16 mouse cellular contexts compared by ENCODE assay signal in the genomic region with DNA sequence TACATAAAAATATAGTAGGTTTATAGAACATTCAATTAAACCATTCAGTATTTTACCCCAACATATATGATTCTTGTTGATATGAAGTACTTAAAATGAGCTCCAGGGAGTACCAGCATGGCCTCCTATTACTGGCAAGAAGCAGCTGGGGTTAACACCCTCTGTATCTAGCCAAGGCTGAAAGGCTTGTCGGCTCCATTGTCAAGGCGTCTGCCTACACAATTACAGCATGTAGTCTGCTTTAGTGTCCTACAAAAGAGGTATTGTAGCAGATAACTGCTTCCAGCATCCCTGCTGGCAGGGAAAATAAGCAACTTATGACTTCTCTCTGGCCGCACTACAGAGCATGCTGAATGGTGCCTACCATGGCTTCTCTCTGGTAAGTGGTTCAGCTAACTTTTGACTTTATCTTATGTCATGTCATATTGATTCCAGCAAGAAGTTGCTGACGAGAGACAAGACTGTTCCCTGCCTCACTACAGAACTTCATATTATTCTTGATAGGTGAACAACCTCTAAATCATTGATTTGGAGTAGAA.
A peak's percentile ranks its signal among the peaks of the same experiment; 100 is the strongest.
DNase-seq lines count a peak whose midpoint lies in the region; ATAC-seq lines count a peak whose summit lies in the region.
"Had no signal": no experiment of that assay in that cellular context is flagged by ENCODE, and none has a peak within 500 bp of the region (broad histone marks: within the 10 kb centered on the region; RNA-seq: fewer than 3 reads in every experiment).

No protein-coding gene starts in this region.

- H3K9me3 ChIP-seq in forebrain, embryonic 15.5 days = no peaks in the 10 kb centered on the region
- H3K9me3 ChIP-seq in midbrain, embryonic 13.5 days = no peaks in the 10 kb centered on the region
- H3K9me3 ChIP-seq in heart, embryonic 11.5 days (replicated peaks; ENCODE audit: control insufficient read depth, low read length) = no peaks in the 10 kb centered on the region
- H3K9me3 ChIP-seq: G1E; heart, embryonic 10.5 days; liver, embryonic 13.5 days had no signal

- no peaks in the 10 kb centered on the region for H3K36me3 ChIP-seq in forebrain, embryonic 15.5 days
- no peaks in the 10 kb centered on the region for H3K36me3 ChIP-seq in midbrain, embryonic 13.5 days
- H3K36me3 ChIP-seq in heart, embryonic 11.5 days (ENCODE audit: control insufficient read depth, insufficient read depth, low read length) = no peaks in the 10 kb centered on the region
- H3K36me3 ChIP-seq: G1E; heart, embryonic 10.5 days; liver, embryonic 13.5 days had no signal

- no peak overlapping the region for H3K27ac ChIP-seq in forebrain, embryonic 15.5 days (replicated peaks)
- no peak overlapping the region for H3K27ac ChIP-seq in midbrain, embryonic 13.5 days
- no peak overlapping the region for H3K27ac ChIP-seq in heart, embryonic 11.5 days (ENCODE audit: low read depth, low read length)
- H3K27ac ChIP-seq: gastrocnemius, adult 2 months; heart, embryonic 10.5 days; liver, embryonic 13.5 days had no signal

- no peaks in the 10 kb centered on the region for H3K4me1 ChIP-seq in forebrain, embryonic 15.5 days
- peaks cover 3% of the 10 kb centered on the region; the same call in 1 of the 2 replicates for H3K4me1 ChIP-seq in midbrain, embryonic 13.5 days (replicated peaks)
- no peaks in the 10 kb centered on the region for H3K4me1 ChIP-seq in heart, embryonic 11.5 days (ENCODE audit: control insufficient read depth, insufficient read depth, low read length)
- H3K4me1 ChIP-seq: heart, embryonic 10.5 days; liver, embryonic 13.5 days had no signal

- no peaks in the 10 kb centered on the region for H3K27me3 ChIP-seq in forebrain, embryonic 15.5 days
- peaks cover 10% of the 10 kb centered on the region for H3K27me3 ChIP-seq in midbrain, embryonic 13.5 days
- no peaks in the 10 kb centered on the region for H3K27me3 ChIP-seq in heart, embryonic 11.5 days (ENCODE audit: control insufficient read depth, insufficient read depth, low read length)
- H3K27me3 ChIP-seq: liver, embryonic 13.5 days had no signal

- no peak overlapping the region for H3K4me3 ChIP-seq in forebrain, embryonic 15.5 days
- no peak overlapping the region for H3K4me3 ChIP-seq in midbrain, embryonic 13.5 days (replicated peaks)
- H3K4me3 ChIP-seq in heart, embryonic 11.5 days (ENCODE audit: low read depth, low read length) = no peak overlapping the region
- H3K4me3 ChIP-seq: gastrocnemius, adult 2 months; heart, embryonic 10.5 days; liver, embryonic 13.5 days had no signal

- ATAC-seq in forebrain, embryonic 15.5 days (replicated peaks) = 0 out of 2 replicates have a peak, but pooled peaks have one; percentile 23
- ATAC-seq in midbrain, embryonic 13.5 days = peak; percentile 63; the same call in 1 of the 2 replicates
- no peak for ATAC-seq in heart, embryonic 11.5 days (replicated peaks; ENCODE audit: insufficient number of reproducible peaks, low FRiP score, low TSS enrichment)

- no peak overlapping the region for H3K9ac ChIP-seq in forebrain, embryonic 15.5 days (replicated peaks)
- no peak overlapping the region for H3K9ac ChIP-seq in midbrain, embryonic 13.5 days (replicated peaks)
- no peak overlapping the region for H3K9ac ChIP-seq in heart, embryonic 11.5 days (ENCODE audit: low read depth, low read length)
- H3K9ac ChIP-seq: liver, embryonic 13.5 days had no signal

- WGBS in forebrain, embryonic 15.5 days = 13% methylated on average over 4 of the region's 4 CpGs
- WGBS in midbrain, embryonic 13.5 days = 16% methylated on average over 4 of the region's 4 CpGs
- 64% methylated on average over 4 of the region's 4 CpGs for WGBS in heart, embryonic 11.5 days (ENCODE audit: insufficient replicate concordance)

- H3K4me2 ChIP-seq in forebrain, embryonic 15.5 days (replicated peaks) = no peak overlapping the region
- H3K4me2 ChIP-seq in midbrain, embryonic 13.5 days (replicated peaks) = no peak overlapping the region
- H3K4me2 ChIP-seq in heart, embryonic 11.5 days = no peak overlapping the region
- H3K4me2 ChIP-seq: liver, embryonic 13.5 days had no signal

- intact Hi-C loops in heart, postnatal 10 days (cut with DNase I) = no loop called here

- DNase-seq in heart, adult 11 months = peak; percentile 53
- no peak for DNase-seq in heart, postnatal 10 days
- peak; percentile 49 for DNase-seq in R1 (ENCODE audit: low read depth, low spot score)
- DNase-seq in layer of hippocampus, adult 9-11 months = no peak
- DNase-seq in testis, postnatal 14 days (ENCODE audit: low spot score) = no peak
- DNase-seq: cerebellum, postnatal 25 days; gastrocnemius, adult 2 months; liver, embryonic 13.5 days; lung, postnatal 36 days; right cerebral cortex, adult 18-20 months; thymus, adult 18-20 months had no signal

Comparison
In these comparisons a context has a peak if more than half of its experiments do, and no peak if none do; other contexts are left out.
1. DNase-seq: peak in heart, adult 11 months (single experiment) and R1 (single experiment); none in heart, postnatal 10 days (0 of 2), layer of hippocampus, adult 9-11 months (single experiment) and testis, postnatal 14 days (single experiment).